Mouse (Mus musculus) spleen, adult 2 months (tissue): Measurements from ENCODE around the gene Tmprss13. TPM values are rescaled to one million over a fixed set of nuclear protein-coding genes. Genes with fewer than 3 reads are reported as not detected.
A peak's percentile ranks its signal among the peaks of the same experiment; 100 is the strongest.

ENCODE experiments used
- DNase-seq, 2 experiments: peaks; one replicate each; pipeline versions ENCODE4 v3.0.0 to v3.0.0-alpha.2; 2012 to 2021; ENCODE audit warnings: low spot score in 2 of 2, low read depth in 1 of 2
- H3K27ac ChIP-seq: fragments of 200-500 bp; 2 replicates; pipeline ENCODE4 v1.5.1; 2012; ENCODE audit warnings: low read length, inconsistent platforms; ENCODE audit not compliant: insufficient read depth
- H3K27me3 ChIP-seq: fragments of 200-500 bp; 2 replicates; pipeline ENCODE4 v1.6.1; 2012; ENCODE audit warnings: mild to moderate bottlenecking, moderate library complexity, low read length, inconsistent platforms; ENCODE audit not compliant: control insufficient read depth, insufficient read depth
- H3K36me3 ChIP-seq: fragments of 200-500 bp; 2 replicates; pipeline ENCODE4 v1.6.1; 2012; ENCODE audit warnings: mild to moderate bottlenecking, low read length, inconsistent platforms; ENCODE audit not compliant: control insufficient read depth, insufficient read depth
- H3K4me1 ChIP-seq: fragments of 200-500 bp; 2 replicates; pipeline ENCODE4 v1.6.1; 2011; ENCODE audit warnings: inconsistent platforms; ENCODE audit not compliant: control insufficient read depth, insufficient read depth, insufficient read length
- H3K4me3 ChIP-seq: fragments of 200-500 bp; 2 replicates; pipeline ENCODE4 v1.5.1; 2011; ENCODE audit warnings: mild to moderate bottlenecking, inconsistent platforms; ENCODE audit not compliant: insufficient read depth, insufficient read length; ENCODE audit errors: extremely low read depth
- CTCF ChIP-seq: fragments of 200-500 bp; IDR thresholded peaks from 2 replicates; pipeline ENCODE4 v1.5.1; 2011; ENCODE audit warnings: mild to moderate bottlenecking, inconsistent platforms; ENCODE audit not compliant: insufficient read depth, insufficient read length, insufficient replicate concordance; ENCODE audit errors: extremely low read depth
- POLR2A ChIP-seq: fragments of 200-500 bp; IDR thresholded peaks from 2 replicates; pipeline ENCODE4 v1.6.1; 2011; ENCODE audit warnings: low read depth, low read length, inconsistent platforms
- WGBS: fragments of 180-500 bp; shearing (Covaris S2); methylation state at CpG from one replicate; pipeline ENCODE4 v1.1.7; 2018; 5-methylcytosine and 5-hydroxymethylcytosine counted together
- polyA plus RNA-seq: library from polyadenylated mRNA; depleted of rRNA; stranded (reverse); fragments of >200 nt; gene quantifications from 2 replicates; pipeline ENCODE4 v1.2.3, GENCODE M21; 2012; rRNA removed

The Tmprss13 gene
- polyA plus RNA-seq, 1 experiment, result 0.20 TPM

GRCm38 (mm10) chr9:45388385-45388994 is 69.6 kb downstream of the Tmprss13 start:
- Histone ChIP-seq H3K27ac (no peak overlapping the region), H3K36me3 (no peaks in the 10 kb centered on the region), H3K27me3 (no peaks in the 10 kb centered on the region), H3K4me3 (no peak overlapping the region), H3K4me1 (no peaks in the 10 kb centered on the region)
- WGBS, result 48% methylated on average over 12 of the region's 12 CpGs
- TF ChIP-seq POLR2A (no peak), CTCF (peak; percentile 93; the same call in 1 of the 2 replicates)
- DNase-seq, result peak; percentile 63 to 85

DNA sequence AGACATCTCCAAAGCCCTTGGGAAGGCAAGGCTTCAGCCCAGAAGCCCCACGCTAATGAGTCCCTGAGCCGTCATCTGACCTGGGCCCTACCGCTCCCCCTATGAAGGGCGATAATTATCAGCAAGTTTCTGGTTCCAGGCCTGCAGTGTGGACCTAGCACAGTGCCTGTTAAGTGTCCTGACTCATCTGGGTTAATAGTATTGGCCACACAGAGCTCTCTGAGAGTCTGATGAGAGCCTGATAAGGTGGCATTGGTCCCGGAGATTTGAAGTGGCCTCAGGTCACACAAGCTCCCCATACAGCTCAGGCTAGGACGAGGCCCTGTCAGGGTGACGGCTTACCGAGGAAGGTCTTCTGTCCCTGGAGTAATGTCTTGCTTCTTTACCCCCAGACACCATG is 70.7 kb downstream of the Tmprss13 start:
- Histone ChIP-seq H3K4me1 (no peaks in the 10 kb centered on the region), H3K4me3 (no peak overlapping the region), H3K36me3 (no peaks in the 10 kb centered on the region), H3K27ac (no peak overlapping the region), H3K27me3 (no peaks in the 10 kb centered on the region)
- WGBS, result 90% methylated on average over 8 of the region's 8 CpGs
- no peak for DNase-seq
- TF ChIP-seq POLR2A, result no peak

- Histone ChIP-seq H3K4me3 (no peak overlapping the region), H3K27me3 (no peaks in the 10 kb centered on the region), H3K27ac (no peak overlapping the region), H3K4me1 (no peaks in the 10 kb centered on the region), H3K36me3 (no peaks in the 10 kb centered on the region)
- DNase-seq, result no peak
- no peak for TF ChIP-seq CTCF
- WGBS, result 89% methylated on average over 7 of the region's 7 CpGs
Measured at GRCm38 (mm10) chr9:45391299-45391698, 72.4 kb downstream of the Tmprss13 start.

- no peak for DNase-seq
- H3K27me3 ChIP-seq, result no peaks in the 10 kb centered on the region
- H3K4me3 ChIP-seq, result no peak overlapping the region
- H3K36me3 ChIP-seq, result no peaks in the 10 kb centered on the region
- TF ChIP-seq CTCF (no peak), POLR2A (no peak)
- 77% methylated on average over 6 of the region's 6 CpGs for WGBS
- H3K27ac ChIP-seq, result no peak overlapping the region
- no peaks in the 10 kb centered on the region for H3K4me1 ChIP-seq
Measured at GRCm38 (mm10) chr9:45395218-45395617, 76.3 kb downstream of the Tmprss13 start.

DNA sequence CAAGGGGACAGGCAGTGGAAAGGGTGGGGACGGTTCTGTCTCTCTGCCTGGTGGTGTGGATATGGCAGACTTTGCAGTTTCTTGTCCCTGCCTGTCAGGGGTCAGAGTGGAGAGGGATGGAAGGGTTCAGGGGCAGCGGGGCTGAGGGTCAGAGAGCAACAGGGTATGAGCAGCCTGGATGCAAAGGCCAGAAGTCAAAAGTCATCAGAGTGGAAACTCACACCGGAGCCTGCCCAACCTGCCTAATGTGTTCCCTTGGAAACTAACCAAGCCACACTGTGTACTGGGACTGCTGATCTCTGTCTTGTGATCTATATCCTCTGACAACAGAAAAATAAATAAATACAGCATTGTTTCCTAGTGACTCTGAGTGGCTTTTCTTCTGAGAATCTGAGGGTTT is 76.9 kb downstream of the Tmprss13 start:
- 87% methylated on average over 3 of the region's 3 CpGs for WGBS
- no peaks in the 10 kb centered on the region for H3K27me3 ChIP-seq
- DNase-seq, result no peak
- TF ChIP-seq POLR2A (no peak), CTCF (no peak)
- H3K4me3 ChIP-seq, result no peak overlapping the region
- H3K4me1 ChIP-seq, result no peaks in the 10 kb centered on the region
- H3K27ac ChIP-seq, result no peak overlapping the region
- no peaks in the 10 kb centered on the region for H3K36me3 ChIP-seq

Other genes with a start within 250 kb of the Tmprss13 start
- 2.4 and 2.8 TPM in 2 replicates for gene Jaml, start 239.9 kb upstream of the Tmprss13 start, polyA plus RNA-seq
- 0.97 and 1.8 TPM in 2 replicates for gene Scn2b, start 201.3 kb upstream of the Tmprss13 start, polyA plus RNA-seq
- 0.47 and 0.91 TPM in 2 replicates for gene Scn4b, start 180.7 kb upstream of the Tmprss13 start, polyA plus RNA-seq
- 0.37 and 0.45 TPM in 2 replicates for gene BC049352, start 137.1 kb upstream of the Tmprss13 start, polyA plus RNA-seq
- 0.33 and 0.52 TPM in 2 replicates for gene Tmprss4, start 115.0 kb upstream of the Tmprss13 start, polyA plus RNA-seq
- gene Il10ra, start 50.0 kb upstream of the Tmprss13 start, polyA plus RNA-seq, result 60.6 and 65.1 TPM in 2 replicates
- 9.2 and 22.3 TPM in 2 replicates for gene Fxyd6, start 51.1 kb downstream of the Tmprss13 start, polyA plus RNA-seq
- gene Fxyd2, start 80.6 kb downstream of the Tmprss13 start, polyA plus RNA-seq, result 6.1 and 23.9 TPM in 2 replicates
- gene Dscaml1, start 107.5 kb downstream of the Tmprss13 start, polyA plus RNA-seq, result 1.3 and 2.3 TPM in 2 replicates